Mouse (Mus musculus): Measurements from ENCODE around the gene Scgb2b11. TPM values are rescaled to one million over a fixed set of nuclear protein-coding genes. Genes with fewer than 3 reads are reported as not detected.

Gene Scgb2b11
- polyA plus RNA-seq (2012; rRNA removed): not detected in 2 replicates

DNA sequence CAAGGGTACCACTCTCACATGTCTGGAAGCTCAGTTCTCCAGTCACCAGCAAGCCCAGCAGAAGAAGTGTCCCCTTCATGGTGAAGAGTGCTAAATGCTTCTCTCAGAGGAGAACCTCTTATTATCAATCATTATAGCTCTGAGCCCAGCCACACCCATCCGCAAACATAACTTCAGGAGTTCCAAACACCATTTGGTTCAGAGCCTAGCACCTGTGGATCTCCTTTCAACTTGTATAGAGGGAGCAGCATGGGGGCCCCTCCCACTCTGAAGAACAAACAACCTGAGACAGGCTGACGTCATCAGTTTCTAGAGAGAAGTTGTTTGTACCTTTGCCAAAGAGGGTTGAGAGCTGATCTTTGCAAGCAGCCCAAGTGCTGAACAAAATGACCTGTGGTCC lies at the start of gene Scgb2b11:
Scgb2b11 (minus strand) TSS at position 101 of the 400 bp plus-strand sequence.

GRCm38 (mm10) chr7:32222540-32222939 lies 11.6 kb upstream of the Scgb2b11 start, which contains the start of gene Scgb1b11:
Scgb1b11 (plus strand) TSS chr7:32222840.

Other genes with a start within 250 kb of the Scgb2b11 start
- gene Scgb1b10, start 110.3 kb downstream of the Scgb2b11 start, polyA plus RNA-seq (2012; rRNA removed): not detected in 2 replicates
- not detected in 2 replicates for gene Scgb1b11, start 11.7 kb upstream of the Scgb2b11 start, polyA plus RNA-seq (2012; rRNA removed)
- not detected in 2 replicates for gene Scgb2b12, start 116.1 kb upstream of the Scgb2b11 start, polyA plus RNA-seq (2012; rRNA removed)
- gene Scgb1b12, start 123.0 kb upstream of the Scgb2b11 start, polyA plus RNA-seq (2012; rRNA removed): not detected in 2 replicates
- not detected in 2 replicates for gene Scgb1b29, start 230.4 kb upstream of the Scgb2b11 start, polyA plus RNA-seq (2012; rRNA removed)

Data from central nervous system, embryonic 18 days (tissue).